Mouse (Mus musculus): Measurements from ENCODE around the gene Ndst4. TPM values are rescaled to one million over a fixed set of nuclear protein-coding genes. Genes with fewer than 3 reads are reported as not detected.

Ndst4 gene
- polyA plus RNA-seq, 1 experiment, result 17.2 TPM

- DNase-seq (ENCODE audit: extremely low spot score in 1 of 2, low spot score in 1 of 2), result no peak
Observed at GRCm38 (mm10) chr3:125690948-125691347, 287.1 kb downstream of the Ndst4 start.

GRCm38 (mm10) chr3:125722953-125723352 lies 319.1 kb downstream of the Ndst4 start:
- DNase-seq (ENCODE audit: extremely low spot score in 1 of 2, low spot score in 1 of 2), result no peak

- DNase-seq (ENCODE audit: extremely low spot score in 1 of 2, low spot score in 1 of 2), result no peak
Observed at GRCm38 (mm10) chr3:125734945-125735344, 331.1 kb downstream of the Ndst4 start.

GRCm38 (mm10) chr3:125744468-125745141 lies 340.7 kb downstream of the Ndst4 start:
- DNase-seq (ENCODE audit: extremely low spot score in 1 of 2, low spot score in 1 of 2), result no peak

- no peak for DNase-seq (ENCODE audit: extremely low spot score in 1 of 2, low spot score in 1 of 2)
Observed at GRCm38 (mm10) chr3:125745142-125745496, 341.2 kb downstream of the Ndst4 start.

- no peak for DNase-seq (ENCODE audit: extremely low spot score in 1 of 2, low spot score in 1 of 2)
Observed at GRCm38 (mm10) chr3:125746367-125746766, 342.5 kb downstream of the Ndst4 start.

- no peak for DNase-seq (ENCODE audit: extremely low spot score in 1 of 2, low spot score in 1 of 2)
Observed at GRCm38 (mm10) chr3:125756911-125757310, 353.0 kb downstream of the Ndst4 start.

- no peak for DNase-seq (ENCODE audit: extremely low spot score in 1 of 2, low spot score in 1 of 2)
Observed at GRCm38 (mm10) chr3:125760711-125761110, 356.8 kb downstream of the Ndst4 start.

All from frontal cortex, adult 2 months (tissue).